Mouse (Mus musculus) Muller cell, postnatal 12 days (primary cell): ENCODE measurements around the gene Vps13c.

Experiments
- DNase-seq: peaks from one replicate; pipeline ENCODE4 v3.0.0-alpha.2; 2015; ENCODE audit errors: inconsistent ontology term

Vps13c gene

GRCm38 (mm10) chr9:67878197-67878769, 38.1 kb downstream of the Vps13c start:
- no peak for DNase-seq

DNA sequence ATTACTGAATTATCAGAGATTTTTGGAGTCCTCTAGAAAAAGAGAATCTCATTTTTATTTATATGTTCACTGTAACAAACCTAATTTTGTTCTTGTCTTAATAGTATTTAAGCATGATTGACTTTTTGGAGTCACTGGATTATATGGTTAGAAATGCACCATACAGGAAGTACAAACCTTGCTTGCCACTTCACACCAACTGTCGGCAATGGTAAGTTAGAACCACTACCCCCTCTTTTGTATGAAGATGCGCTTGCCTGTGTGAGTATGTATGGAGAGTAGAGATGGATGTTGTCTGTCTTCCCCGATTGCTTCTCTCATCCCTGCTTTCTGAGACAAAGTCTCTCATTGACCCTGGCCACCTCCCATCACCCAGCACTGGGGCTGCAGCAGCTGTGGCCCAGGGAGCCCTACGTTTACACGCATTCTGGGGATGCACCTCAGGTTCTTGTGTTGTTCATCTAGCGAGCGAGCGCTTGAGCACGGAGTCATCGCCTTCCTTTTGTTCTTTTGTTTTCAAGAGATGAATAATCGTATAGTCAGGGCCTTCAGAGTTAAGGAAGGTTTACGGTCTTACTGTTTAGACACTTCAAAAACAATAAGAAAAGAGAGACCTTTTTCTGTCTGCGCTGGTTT, 43.3 kb downstream of the Vps13c start:
- DNase-seq: no peak

- DNase-seq: no peak
These were observed 43.9 kb downstream of the Vps13c start for GRCm38 (mm10) chr9:67884095-67884494.

GRCm38 (mm10) chr9:67886981-67887720, 47.0 kb downstream of the Vps13c start:
- DNase-seq: peak; percentile 92

DNA sequence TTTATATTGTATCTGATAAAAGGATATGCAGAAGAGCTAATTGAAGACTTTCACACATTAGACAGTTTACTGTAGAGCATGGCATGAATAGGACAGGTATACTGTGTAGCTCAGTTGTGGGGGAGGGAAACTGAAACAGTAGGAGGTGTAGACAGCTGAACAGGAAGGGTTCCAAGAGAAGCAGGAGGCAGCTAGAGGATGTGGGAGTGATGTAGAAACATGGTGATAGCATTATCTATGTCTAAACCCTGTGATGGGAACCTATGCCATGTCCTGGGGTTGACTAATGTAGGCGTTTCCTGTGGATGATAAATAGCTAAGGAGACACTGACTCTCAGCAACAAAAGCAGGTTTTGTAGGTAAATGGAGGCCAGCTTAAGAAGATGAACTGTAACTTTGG, 53.3 kb downstream of the Vps13c start:
- no peak for DNase-seq

DNA sequence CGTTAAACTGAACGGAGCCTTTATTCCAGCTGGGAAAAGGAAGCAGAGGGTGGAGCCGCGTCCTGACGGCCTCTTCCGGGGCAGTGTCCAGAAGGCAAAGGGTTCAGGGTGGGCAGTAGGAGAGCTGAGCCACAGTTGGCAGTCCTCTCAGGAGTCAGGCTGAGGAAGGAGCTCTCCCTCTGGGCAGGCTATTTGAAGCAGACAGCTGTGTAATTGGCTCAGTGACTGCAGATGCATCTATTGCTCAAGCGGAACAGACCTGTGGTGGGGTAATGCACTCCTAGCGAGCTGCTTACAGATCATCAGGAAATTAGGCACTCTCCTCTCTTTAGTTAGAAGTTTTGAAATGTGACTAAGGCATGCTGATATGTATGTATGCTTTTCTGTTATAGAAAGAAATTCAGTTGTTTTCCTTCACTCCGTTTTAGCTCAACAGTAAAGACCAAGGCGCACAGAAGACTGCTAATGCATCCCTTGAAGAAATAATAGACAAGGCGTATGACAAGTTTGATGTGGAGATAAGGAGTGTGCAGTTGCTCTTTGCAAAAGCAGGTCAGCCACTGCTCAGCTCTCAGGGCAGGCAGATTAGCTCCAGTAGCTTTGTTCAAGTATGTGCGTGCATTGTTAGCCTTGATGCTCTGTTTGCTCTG, 56.6 kb downstream of the Vps13c start:
- peak; percentile 54 for DNase-seq

DNA sequence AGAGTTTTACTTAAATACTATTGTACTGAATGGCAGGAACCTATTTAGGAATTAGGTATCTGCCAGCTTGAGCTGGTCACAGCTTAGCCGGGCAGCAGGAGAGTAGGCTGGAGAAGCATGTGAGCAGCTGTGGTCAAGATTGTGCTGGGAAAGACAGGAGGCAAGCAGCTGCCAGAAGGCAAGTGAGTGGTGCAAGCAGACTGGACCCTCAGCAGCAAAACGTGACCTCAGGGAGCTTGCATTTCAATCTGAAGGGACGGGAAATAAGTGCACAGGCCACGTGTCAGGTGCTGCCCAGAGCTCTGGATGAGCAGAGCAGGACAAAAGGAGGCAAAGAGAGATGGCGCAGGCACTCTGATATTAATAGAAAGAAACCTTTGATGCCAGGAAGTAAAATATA, 60.2 kb downstream of the Vps13c start:
- no peak for DNase-seq

DNA sequence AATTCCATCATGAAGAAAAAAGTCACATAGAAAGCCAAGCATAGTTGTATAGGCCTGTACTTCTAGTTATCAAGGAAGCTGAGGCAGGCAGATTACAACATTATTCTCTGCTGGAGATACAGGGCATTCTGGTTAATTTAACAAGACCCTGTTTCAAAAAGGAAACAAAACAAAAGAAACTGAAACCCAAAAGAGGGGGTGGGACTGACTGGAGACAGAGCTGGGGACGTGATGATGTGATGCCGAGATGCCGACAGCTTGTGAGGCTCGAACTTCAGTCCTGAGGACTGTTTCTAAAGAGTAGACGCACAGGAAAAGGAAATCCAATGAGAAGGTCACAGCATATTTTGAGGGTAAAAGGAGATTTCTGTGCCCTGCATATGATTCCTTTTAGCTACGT, 64.2 kb downstream of the Vps13c start:
- DNase-seq: no peak

- no peak for DNase-seq
These were observed 65.3 kb downstream of the Vps13c start for GRCm38 (mm10) chr9:67905541-67905940.

- DNase-seq: no peak
These were observed 74.5 kb downstream of the Vps13c start for GRCm38 (mm10) chr9:67914681-67915080.

GRCm38 (mm10) chr9:67922350-67922749, 82.2 kb downstream of the Vps13c start:
- DNase-seq: no peak

DNA sequence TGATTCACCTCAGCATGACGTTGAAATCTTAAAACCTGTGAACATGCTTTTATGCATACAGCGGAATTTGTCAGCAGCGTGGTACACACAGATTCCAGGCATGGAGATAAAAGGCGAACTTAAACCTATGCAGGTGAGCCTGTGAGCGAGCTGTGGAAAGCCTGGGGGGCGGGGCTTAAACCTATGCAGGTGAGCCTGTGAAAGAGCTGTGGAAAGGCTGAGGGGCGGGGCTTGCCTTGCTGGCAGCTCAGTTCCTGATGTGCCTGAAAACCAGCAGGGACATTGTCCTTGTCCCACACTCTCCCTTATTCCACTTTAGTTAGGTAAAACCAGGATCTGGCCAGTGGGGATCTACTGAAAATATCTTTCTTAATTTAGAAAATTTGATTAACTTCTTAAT, 90.4 kb downstream of the Vps13c start:
- no peak for DNase-seq

DNA sequence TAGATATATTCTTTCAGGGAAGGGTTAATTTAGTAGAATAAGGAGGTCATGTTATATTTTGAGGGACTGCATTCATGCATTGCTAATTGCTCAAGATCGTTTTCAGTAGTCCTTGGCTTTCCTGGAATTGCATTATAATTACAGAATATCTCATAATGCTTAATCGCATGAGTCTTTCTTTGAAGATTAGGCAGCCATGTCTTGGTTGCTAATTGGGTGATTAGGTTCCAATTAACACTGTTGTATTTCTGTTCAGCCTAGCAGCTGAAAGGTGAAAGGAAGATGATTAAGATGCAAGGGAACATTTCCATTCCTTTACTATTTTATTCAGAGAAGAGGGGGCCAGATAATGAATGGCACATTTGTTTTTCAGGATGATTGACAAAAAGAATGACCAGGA, 97.1 kb downstream of the Vps13c start:
- peak; percentile 16 for DNase-seq

GRCm38 (mm10) chr9:67955466-67956010, 115.3 kb downstream of the Vps13c start:
- no peak for DNase-seq

GRCm38 (mm10) chr9:67961953-67962352, 121.8 kb downstream of the Vps13c start:
- DNase-seq: no peak

DNA sequence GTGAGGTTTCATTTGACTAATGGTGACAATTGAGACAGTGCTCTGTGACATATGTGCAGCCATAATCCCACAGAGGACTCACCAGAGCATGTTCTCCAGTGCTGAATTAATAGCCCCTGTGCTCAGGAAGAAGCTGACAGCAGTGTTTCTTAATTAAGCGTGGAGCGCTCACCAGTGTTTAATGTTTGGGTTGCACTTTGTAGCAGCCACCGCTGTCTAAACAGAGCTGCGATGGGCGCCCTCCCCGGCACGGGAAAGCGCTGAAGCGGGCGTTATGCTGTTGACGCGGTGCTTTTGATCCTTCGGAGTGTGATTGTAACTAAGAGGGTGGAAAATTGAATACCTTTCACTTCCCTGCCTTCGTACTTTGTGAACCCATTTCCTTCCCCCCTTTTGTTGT, 125.7 kb downstream of the Vps13c start:
- DNase-seq: no peak

- no peak for DNase-seq
These were observed 126.8 kb downstream of the Vps13c start for GRCm38 (mm10) chr9:67967011-67967410.

- peak; percentile 28 for DNase-seq
These were observed 133.3 kb downstream of the Vps13c start for GRCm38 (mm10) chr9:67973451-67973850.

- DNase-seq: no peak
These were observed 135.3 kb downstream of the Vps13c start for GRCm38 (mm10) chr9:67975491-67975890.

DNA sequence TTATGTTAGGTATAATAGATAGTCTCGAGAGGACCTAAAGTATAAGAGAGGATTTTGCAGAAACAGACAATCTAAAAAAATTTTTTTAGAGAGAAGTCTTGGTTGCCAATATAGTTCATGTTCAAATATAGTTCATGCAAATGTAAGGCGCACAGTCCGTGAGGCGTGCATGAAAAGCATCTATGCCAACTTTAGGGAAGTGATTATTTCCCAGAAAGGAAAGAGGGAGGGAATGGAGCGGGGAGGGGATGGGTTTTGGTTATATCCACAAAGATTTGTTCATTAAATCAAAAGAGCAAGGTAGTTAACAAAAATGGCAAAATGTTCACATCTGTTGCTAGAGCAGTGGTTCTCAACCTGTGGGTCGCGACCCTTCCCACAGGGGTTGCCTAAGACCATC, 166.4 kb downstream of the Vps13c start:
- no peak for DNase-seq

- DNase-seq: peak; percentile 63
These were observed 174.8 kb downstream of the Vps13c start for GRCm38 (mm10) chr9:68014991-68015396.

- DNase-seq: peak; percentile 73
These were observed 176.2 kb downstream of the Vps13c start for GRCm38 (mm10) chr9:68016255-68016954.
